Mouse (Mus musculus) midbrain, embryonic 14.5 days (tissue): ENCODE measurements at regions not wholly inside any gene's neighbourhood (a gene's known extent, or its start where the extent isn't known, plus 50 kb on each side); places are given as distances from the start of the nearest gene placed in this dataset.

Experiments
- ATAC-seq: fragments of 200-750 bp; cut with Nextera tagmentation; 2 replicates; pipeline ENCODE4 v1.8.0; 2017; ENCODE audit warnings: moderate number of reproducible peaks, moderate library complexity; ENCODE audit not compliant: low FRiP score, low TSS enrichment
- DNase-seq: peaks from one replicate; pipeline ENCODE4 v3.0.0-alpha.2; 2015
- H3K27ac ChIP-seq: fragments of 300-500 bp; sonication (generic); replicated peaks from 2 replicates; pipeline ENCODE4 v1.5.1; 2014; ENCODE audit warnings: mild to moderate bottlenecking, low read depth, low read length, moderate library complexity
- H3K27me3 ChIP-seq: fragments of 300-500 bp; sonication (generic); 2 replicates; pipeline ENCODE4 v1.6.1; 2014; ENCODE audit warnings: low read length, control low read depth, mixed read lengths; ENCODE audit not compliant: control insufficient read depth, insufficient read depth
- H3K36me3 ChIP-seq: fragments of 300-500 bp; sonication (generic); 2 replicates; pipeline ENCODE4 v1.6.1; 2014; ENCODE audit warnings: low read length, control low read depth; ENCODE audit not compliant: control insufficient read depth, insufficient read depth
- H3K4me1 ChIP-seq: fragments of 300-500 bp; sonication (generic); 2 replicates; pipeline ENCODE4 v1.6.1; 2014; ENCODE audit warnings: mild to moderate bottlenecking, antibody characterized with exemption, low read length, control low read depth; ENCODE audit not compliant: control insufficient read depth, insufficient read depth
- H3K4me2 ChIP-seq: fragments of 300-500 bp; sonication (generic); 2 replicates; pipeline ENCODE4 v1.6.1; 2014; ENCODE audit warnings: mild to moderate bottlenecking, low read length, moderate library complexity
- H3K4me3 ChIP-seq: fragments of 300-500 bp; sonication (generic); replicated peaks from 2 replicates; pipeline ENCODE4 v1.5.1; 2014; ENCODE audit warnings: low read depth, low read length
- H3K9ac ChIP-seq: fragments of 300-500 bp; sonication (generic); replicated peaks from 2 replicates; pipeline ENCODE4 v1.6.1; 2014; ENCODE audit warnings: mild to moderate bottlenecking, low read length, moderate library complexity
- H3K9me3 ChIP-seq: fragments of 300-500 bp; sonication (generic); 2 replicates; pipeline ENCODE4 v1.6.1; 2016; ENCODE audit warnings: low read length, control low read depth, mixed read lengths; ENCODE audit not compliant: control insufficient read depth
- WGBS: fragments of 180-500 bp; shearing (Covaris S2); extraction: QIAGEN DNeasy Blood & Tissue Kit; methylation state at CpG from one replicate; pipeline ENCODE4 v1.1.7; 2014; 5-methylcytosine and 5-hydroxymethylcytosine counted together

- no peaks in the 10 kb centered on the region for H3K27me3 ChIP-seq
- 75% methylated on average over 1 of the region's 1 CpGs for WGBS
- H3K27ac ChIP-seq: no peak overlapping the region
- no peak overlapping the region for H3K4me2 ChIP-seq
- DNase-seq: no peak
- ATAC-seq: no peak
- no peak overlapping the region for H3K9ac ChIP-seq
- no peak overlapping the region for H3K4me3 ChIP-seq
- no peaks in the 10 kb centered on the region for H3K9me3 ChIP-seq
- H3K4me1 ChIP-seq: no peaks in the 10 kb centered on the region
- H3K36me3 ChIP-seq: no peaks in the 10 kb centered on the region
These were observed 94.5 kb upstream of the Ppfia2 start for GRCm38 (mm10) chr10:106375653-106376052.

DNA sequence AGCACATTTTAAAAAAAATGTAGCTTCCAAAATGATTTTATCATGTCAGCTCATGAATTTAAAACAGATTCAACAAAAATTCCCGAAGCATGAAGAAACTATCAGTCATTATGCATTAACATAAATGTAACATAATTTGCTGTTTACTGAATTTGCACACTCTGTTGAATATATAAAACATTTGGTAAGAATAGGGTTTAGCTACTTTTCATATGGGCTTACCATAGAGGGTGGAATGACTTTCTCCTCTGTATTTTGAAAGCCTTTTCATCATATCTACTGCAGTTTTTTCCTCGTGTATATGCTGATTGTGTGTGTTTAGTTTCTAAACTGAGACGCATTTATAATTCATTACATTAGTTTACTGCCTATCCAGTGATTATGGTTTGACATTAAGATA is 94.0 kb upstream of the Ppfia2 start:
- Histone ChIP-seq H3K27ac (no peak overlapping the region), H3K4me2 (no peak overlapping the region), H3K9ac (no peak overlapping the region), H3K27me3 (no peaks in the 10 kb centered on the region), H3K36me3 (no peaks in the 10 kb centered on the region), H3K9me3 (no peaks in the 10 kb centered on the region), H3K4me1 (no peaks in the 10 kb centered on the region), H3K4me3 (no peak overlapping the region)
- 84% methylated on average over 3 of the region's 3 CpGs for WGBS
- ATAC-seq: no peak
- no peak for DNase-seq

DNA sequence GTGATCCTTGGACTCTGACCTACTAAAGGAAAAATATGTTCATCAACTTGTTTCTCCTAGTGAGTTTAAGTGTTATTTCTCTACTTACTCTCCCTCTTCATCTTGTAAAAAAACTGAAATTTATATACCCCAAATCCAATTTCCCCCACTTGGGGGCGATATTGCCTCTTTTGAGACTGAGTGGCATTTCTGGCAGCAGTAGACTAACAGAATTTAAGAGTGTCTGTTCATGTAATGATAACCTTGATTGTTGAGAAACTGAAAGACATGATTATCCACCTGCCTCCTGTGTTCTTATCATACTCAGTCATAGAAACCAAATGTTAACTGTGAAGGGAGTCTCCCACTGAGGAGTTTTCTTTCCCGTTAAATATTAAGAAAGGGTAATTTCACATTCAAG is 89.5 kb upstream of the Ppfia2 start:
- DNase-seq: no peak
- H3K9ac ChIP-seq: no peak overlapping the region
- H3K27ac ChIP-seq: no peak overlapping the region
- no peak for ATAC-seq
- H3K9me3 ChIP-seq: no peaks in the 10 kb centered on the region
- H3K4me3 ChIP-seq: no peak overlapping the region
- H3K36me3 ChIP-seq: no peaks in the 10 kb centered on the region
- H3K4me1 ChIP-seq: no peaks in the 10 kb centered on the region
- 61% methylated on average over 2 of the region's 2 CpGs for WGBS
- no peaks in the 10 kb centered on the region for H3K27me3 ChIP-seq
- no peak overlapping the region for H3K4me2 ChIP-seq

DNA sequence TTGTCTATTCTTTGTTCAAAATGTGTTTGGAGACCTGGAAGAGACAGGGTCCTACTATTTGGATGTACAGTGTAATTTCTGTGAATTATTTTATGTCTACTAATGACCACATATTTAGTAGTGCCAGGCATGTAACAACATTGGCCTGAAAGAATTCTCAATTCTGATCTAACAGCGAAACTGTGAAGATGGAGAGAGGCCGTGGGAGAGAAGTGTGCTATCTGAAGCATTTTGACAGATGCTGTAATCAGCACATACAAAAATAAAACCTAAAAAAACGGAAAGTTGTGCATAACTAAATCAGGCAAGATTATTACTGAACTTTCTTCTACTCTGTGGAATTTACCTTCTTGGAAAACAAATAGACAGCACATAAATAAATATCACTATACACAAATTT is 61.4 kb upstream of the Ppfia2 start:
- WGBS: 87% methylated on average over 3 of the region's 3 CpGs
- Histone ChIP-seq H3K9me3 (no peaks in the 10 kb centered on the region), H3K9ac (no peak overlapping the region), H3K36me3 (no peaks in the 10 kb centered on the region), H3K4me1 (no peaks in the 10 kb centered on the region), H3K27ac (no peak overlapping the region), H3K4me2 (no peak overlapping the region), H3K4me3 (no peak overlapping the region), H3K27me3 (no peaks in the 10 kb centered on the region)
- no peak for ATAC-seq
- no peak for DNase-seq

- 80% methylated on average over 4 of the region's 4 CpGs for WGBS
- ATAC-seq: no peak
- Histone ChIP-seq H3K4me2 (no peak overlapping the region), H3K36me3 (no peaks in the 10 kb centered on the region), H3K9ac (no peak overlapping the region), H3K27me3 (no peaks in the 10 kb centered on the region), H3K4me3 (no peak overlapping the region), H3K27ac (no peak overlapping the region), H3K9me3 (no peaks in the 10 kb centered on the region), H3K4me1 (no peaks in the 10 kb centered on the region)
- DNase-seq: peak; percentile 32
These were observed 57.0 kb upstream of the Ppfia2 start for GRCm38 (mm10) chr10:106413181-106413580.

DNA sequence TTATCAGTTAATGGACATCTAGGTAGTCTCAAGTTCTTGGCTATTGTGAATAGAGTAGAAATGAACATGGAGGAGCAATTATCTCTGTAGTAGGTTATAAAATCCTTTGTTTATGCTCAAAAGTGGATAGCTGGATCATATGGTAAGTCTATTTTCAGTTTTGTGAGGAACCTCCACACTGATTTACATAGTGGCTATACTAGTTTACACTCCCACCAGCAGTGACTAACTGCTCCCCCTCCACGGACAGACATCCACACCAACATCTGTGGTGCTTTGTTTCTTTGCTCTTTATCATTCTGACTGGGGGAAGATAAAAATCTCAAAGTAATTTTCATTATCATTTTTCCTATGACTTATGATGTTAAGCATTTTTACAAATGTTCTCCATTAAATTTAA is 55.1 kb upstream of the Ppfia2 start:
- no peaks in the 10 kb centered on the region for H3K9me3 ChIP-seq
- no peaks in the 10 kb centered on the region for H3K36me3 ChIP-seq
- no peaks in the 10 kb centered on the region for H3K27me3 ChIP-seq
- no peak overlapping the region for H3K4me2 ChIP-seq
- H3K27ac ChIP-seq: no peak overlapping the region
- no peaks in the 10 kb centered on the region for H3K4me1 ChIP-seq
- no peak for ATAC-seq
- no peak overlapping the region for H3K9ac ChIP-seq
- WGBS: 79% methylated on average over 1 of the region's 1 CpGs
- DNase-seq: no peak
- H3K4me3 ChIP-seq: no peak overlapping the region

GRCm38 (mm10) chr10:106417156-106417555 is 53.0 kb upstream of the Ppfia2 start:
- Histone ChIP-seq H3K27me3 (no peaks in the 10 kb centered on the region), H3K4me1 (no peaks in the 10 kb centered on the region), H3K4me2 (no peak overlapping the region), H3K27ac (no peak overlapping the region), H3K36me3 (no peaks in the 10 kb centered on the region), H3K4me3 (no peak overlapping the region), H3K9ac (no peak overlapping the region), H3K9me3 (no peaks in the 10 kb centered on the region)
- DNase-seq (no peak), ATAC-seq (no peak)
